Mouse (Mus musculus) liver, adult 2 months (tissue): ENCODE data around the gene Zcchc18.

Source experiments
- CTCF ChIP-seq: fragments of 200-500 bp; IDR thresholded peaks from 2 replicates; pipeline ENCODE4 v1.5.1; 2011; ENCODE audit warnings: low read depth, low read length, control low read depth
- POLR2A ChIP-seq: fragments of 200-500 bp; IDR thresholded peaks from 2 replicates; pipeline ENCODE4 v1.6.1; 2011; ENCODE audit warnings: low read length, control low read depth; ENCODE audit not compliant: insufficient read depth; ENCODE audit errors: extremely low read depth

DNA sequence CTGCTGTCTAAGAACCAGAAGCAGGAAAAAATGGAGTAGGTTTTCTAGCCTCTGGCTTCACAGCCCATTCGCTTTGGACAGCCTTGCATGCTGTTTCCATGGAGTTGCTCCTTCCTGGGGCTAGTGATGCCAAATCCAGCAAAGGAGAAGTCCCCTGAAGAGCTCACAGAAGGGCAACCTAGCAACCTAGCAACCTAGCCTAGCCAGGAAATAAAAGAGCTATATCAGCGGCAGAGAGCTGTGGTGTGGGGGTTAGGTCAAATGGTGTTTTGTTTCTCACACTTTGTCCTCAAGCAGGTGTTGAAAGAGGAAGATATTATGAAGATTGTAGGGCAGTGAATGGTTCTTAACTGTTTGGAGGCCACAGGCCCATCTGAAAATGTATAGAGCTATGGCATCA lies 1.7 kb upstream of the Zcchc18 start:
- TF ChIP-seq POLR2A (no peak), CTCF (no peak)
